Mouse (Mus musculus): Measurements from ENCODE around the gene Nudcd3.
"Not testable (repeated sequence)": the region's sequence is repeated elsewhere in the genome, so short reads cannot be mapped to it uniquely, and the experiment has no call there.

Gene Nudcd3

GRCm38 (mm10) chr11:6120001-6120400 lies 80.2 kb downstream of the Nudcd3 start:
- DNase-seq: peak; percentile 72

DNA sequence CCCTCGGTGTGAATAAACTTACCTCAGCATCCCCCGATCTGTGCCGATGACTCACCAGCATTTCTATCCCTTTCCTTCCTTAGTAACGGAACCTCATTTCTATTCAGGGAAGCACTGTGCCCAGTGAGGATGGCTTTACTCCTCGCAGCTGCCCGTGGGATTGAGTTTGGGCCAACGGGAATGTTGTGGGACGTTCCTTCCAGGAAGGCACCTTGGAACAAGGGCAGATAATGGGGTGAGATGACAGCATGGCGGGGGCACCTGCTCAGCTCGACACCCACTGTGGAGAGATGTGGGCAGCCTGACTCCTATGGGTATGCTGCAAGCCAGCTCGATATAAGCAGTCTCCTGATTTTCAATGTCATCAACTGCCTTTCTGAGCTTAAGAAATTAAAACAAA lies 80.9 kb downstream of the Nudcd3 start:
- DNase-seq: no peak

DNA sequence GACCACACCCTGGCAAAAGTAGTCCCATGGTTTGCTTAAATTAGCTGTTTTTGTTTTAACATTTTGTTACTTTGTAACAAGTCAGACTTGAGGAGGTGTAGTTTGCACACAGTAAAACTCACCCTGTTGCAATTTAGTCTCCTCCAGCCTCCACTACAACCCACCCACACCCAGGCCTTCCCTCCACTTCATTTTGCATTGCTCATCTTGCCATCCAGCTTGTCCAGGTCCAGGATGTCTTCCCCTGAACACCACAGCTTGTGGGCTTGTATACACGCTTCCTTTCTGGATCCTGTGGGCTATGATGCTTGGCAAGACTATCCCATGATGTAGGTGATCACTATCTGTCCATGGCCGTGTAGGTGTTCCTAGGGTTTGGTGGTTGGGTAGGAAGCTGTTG lies 82.3 kb downstream of the Nudcd3 start:
- DNase-seq: no peak

DNA sequence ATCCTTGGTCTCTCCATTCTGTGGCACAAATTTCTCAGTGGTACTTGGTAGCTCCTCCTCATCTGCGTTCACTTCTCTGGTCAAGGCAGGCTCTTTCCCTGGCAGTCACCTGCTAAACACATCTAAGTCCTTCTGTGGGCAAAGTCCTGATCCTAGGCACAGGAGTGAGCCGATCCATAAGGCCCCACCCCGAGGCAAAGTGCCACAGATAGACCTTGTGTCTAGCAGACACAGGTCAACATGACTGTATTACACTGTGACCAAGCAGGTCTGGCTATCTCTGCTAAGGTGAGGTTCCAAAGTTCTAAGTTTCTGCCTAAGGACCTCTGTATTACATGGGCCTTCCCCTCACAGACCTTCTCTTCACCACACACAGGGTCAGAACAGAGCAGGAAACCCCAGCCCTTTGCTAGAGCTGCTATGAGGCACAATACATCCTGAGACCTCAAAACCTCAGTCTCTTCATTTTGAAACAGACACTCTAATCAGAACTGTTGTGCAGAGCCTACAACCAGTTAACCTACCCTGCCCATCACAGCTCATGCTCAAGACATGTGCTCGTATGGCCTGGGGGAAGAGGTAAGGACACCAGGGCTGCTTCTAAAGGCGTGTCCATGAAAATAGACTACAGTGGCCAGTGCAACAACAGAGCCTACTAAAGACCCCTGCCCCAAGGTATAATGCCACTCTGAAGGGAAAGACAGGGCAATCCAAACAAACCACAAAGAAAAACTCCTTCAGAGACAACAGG lies 88.3 kb downstream of the Nudcd3 start:
- no peak for DNase-seq

- DNase-seq: peak; percentile 94
These were observed 90.2 kb downstream of the Nudcd3 start for GRCm38 (mm10) chr11:6109990-6110389.

GRCm38 (mm10) chr11:6108296-6108695 lies 91.9 kb downstream of the Nudcd3 start:
- peak; percentile 53 for DNase-seq

GRCm38 (mm10) chr11:6107722-6108121 lies 92.5 kb downstream of the Nudcd3 start:
- peak; percentile 30 for DNase-seq

- DNase-seq: no peak
These were observed 95.5 kb downstream of the Nudcd3 start for GRCm38 (mm10) chr11:6104734-6105133.

- not testable (repeated sequence) for DNase-seq
These were observed 103.6 kb downstream of the Nudcd3 start for GRCm38 (mm10) chr11:6096637-6097036.

DNA sequence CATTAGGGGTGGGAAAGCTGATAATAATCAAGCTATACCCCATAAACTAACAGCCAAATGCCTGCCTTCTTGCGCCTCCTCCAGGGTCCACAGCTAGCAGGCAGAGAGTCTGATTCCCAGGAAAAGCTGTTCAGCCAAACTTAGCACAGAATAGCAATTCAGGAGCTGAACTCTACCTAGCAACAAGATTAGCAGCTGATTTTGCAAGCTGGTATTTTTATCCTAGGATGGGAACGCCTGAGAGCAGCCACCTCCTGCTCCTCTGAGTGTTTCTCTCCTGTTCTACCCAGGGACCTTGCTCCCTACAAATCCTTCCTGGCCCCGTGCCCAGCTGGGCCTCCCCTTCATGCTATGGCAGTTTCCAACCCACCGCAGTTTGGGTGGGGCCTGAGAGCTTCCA lies 113.2 kb downstream of the Nudcd3 start:
- no peak for DNase-seq

GRCm38 (mm10) chr11:6078737-6079136 lies 121.5 kb downstream of the Nudcd3 start:
- no peak for DNase-seq

GRCm38 (mm10) chr11:6075618-6076066 lies 124.6 kb downstream of the Nudcd3 start:
- peak; percentile 89 for DNase-seq

GRCm38 (mm10) chr11:6068181-6068957 lies 131.8 kb downstream of the Nudcd3 start:
- no peak for DNase-seq

DNA sequence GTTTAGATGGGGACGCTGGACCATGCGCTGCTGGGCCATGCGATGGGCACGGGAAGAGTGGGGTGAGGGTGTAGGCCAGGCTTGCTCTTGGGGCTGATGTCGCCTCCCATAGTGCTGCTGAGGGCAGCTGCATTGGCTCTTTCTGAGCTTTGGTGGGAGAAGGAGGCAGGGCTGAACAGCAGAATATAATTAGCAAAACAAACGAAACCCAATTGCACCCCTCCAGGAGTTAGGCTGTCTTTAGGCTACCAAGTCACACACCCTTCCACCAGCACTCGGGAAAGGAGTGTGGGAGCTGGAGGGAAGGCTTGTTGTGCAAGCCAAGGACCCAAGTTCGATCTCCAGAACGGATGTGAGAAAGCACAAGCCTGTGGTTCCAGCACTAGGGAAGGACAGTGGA lies 133.1 kb downstream of the Nudcd3 start:
- DNase-seq: no peak

DNA sequence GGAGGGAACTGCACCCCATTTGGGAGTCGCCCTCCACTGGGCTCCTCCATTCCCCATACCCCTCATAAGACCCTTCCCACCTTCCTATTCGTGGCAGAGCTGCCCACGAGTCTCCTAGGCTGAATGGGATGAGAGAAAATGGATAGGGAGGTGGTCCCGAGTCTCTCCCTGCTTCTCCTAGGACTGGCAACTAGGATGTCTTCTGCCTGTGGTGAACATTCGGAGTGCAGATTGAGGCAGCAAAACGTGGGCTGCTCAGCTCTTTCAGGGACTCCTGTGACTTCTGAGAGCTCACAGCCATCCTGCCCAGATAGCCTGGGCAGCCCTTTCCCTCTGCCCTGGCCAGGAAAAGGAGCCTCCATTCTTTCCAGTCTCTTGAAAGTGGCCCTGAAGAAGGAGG lies 134.0 kb downstream of the Nudcd3 start, which contains the start of gene Camk2b:
Gene Camk2b (minus strand): TSS at position 187 of the 400 bp plus-strand sequence.
- DNase-seq: no peak

DNA sequence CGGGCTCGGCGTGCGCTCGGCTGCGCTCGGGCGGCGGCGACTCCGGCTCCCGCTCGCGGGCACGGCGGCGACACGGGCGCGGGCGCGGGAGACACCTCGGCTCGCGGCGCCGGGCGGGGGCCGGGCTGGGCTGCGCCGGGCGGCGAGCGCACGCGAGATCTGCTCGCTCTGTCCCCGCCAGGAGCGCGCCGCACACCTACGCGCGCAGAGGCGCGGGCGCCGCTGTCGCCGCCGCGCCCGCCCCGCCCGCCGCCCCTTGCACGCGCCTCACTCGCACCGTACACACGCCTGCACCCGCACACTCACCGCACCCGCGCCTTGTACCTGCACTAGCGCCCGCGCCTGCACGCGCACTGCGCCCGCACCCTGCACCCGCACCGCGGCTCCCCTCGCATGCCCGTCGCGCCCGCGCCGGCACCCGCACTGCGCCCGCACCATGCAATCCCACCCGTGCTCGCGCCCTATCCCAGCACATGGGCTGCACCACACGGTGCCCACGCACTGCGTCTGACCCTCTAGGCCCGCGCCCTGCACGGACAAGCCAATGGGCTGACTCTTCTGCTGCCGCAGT lies 134.6 kb downstream of the Nudcd3 start:
- DNase-seq: peak; percentile 76

DNA sequence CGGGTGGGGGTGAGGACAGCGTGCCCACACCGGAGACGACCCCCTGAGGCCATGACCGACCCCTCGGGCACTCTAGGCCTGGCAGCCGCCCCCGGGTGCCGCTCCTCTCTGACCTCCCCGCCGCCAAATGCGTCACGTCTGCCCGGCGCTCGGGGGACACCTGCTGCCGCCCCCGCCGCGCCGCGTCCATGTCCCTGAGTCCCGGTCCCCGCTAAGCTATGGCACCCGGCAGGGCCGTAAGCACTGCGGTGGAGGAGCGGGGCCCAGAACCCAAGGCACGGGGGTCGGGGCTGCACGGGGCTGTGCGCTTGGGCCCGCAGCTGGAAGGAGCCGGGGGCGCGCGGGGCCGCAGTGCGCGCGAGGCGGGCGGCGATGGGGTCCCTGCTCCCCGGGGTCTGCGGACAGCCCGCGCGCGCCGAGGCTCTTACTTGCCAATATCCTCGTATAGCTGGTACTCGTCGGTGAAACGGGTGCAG lies 135.1 kb downstream of the Nudcd3 start:
- peak; percentile 73 for DNase-seq

DNA sequence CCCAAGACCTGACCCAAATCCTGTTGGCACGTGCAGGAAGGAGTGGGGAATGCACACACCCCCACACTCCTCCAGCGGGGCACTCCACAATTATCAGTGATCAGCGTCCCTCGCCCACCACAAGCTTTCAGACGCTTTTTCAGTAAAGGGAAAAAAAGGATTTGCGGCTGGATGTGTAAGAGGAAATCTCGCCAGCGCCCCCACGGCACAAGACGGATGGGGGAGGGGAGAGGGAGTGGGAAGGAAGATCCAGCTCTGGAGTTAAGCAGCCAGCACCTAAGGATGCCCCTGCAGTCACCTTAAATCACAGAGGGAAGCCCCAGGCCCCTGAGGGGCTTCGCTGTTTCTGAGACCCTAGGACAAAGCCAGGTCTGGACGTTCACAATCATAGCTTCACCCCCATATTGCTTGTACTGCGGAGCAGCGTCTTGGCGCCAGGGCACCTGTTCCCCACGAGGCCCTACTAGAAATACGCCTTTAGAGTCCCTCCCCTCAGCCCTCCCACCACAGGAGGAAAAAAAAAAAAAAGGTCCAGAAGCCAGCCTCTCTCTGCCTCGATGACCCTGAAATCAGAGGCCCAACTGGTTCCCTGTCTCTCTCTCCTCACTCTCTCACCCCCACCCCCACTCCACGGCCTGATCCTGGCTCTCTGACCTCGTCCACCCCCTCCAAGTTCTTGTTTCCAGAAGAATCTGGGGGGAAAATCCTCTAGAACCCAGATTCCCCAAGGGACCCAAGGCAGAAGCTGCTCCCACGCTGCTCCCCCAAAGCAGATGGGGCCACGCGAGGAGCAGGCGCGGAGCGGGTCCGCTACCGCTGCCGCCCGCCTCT lies 135.8 kb downstream of the Nudcd3 start:
- peak; percentile 75 for DNase-seq

DNA sequence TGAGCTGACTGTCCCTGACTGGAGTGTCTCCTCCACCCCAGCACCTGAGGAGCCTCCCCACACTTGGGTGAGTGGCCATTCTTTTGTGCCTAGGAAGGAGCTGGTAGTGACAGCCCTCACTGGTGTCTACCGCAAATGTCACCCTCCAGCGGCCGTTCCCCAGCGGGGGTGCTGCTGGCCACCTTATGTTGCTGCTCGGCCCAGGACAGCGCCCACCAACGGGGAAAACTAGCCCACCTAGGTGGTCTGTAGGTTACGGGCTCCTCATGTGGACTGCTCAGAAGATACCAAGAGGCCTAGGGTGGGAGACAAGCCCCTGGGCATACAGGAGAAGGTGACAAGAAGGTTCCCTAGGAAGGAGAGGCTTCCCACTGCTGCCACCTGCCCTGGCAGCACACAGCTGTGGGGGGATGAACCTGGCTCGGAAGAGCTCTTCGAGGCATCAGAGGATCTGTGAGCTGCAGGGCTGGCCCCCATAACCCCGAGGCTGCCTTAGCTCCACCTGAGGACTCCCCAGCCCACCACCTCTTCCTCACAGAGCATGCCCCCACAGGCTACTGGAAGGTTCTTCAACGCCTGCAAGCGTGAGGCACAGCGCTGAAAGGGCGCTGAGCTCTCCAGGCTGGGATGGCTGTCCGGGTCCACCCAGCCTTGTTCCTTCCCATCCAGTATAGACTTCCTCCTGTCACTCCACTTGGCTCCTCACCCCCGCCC lies 136.6 kb downstream of the Nudcd3 start:
- no peak for DNase-seq

DNA sequence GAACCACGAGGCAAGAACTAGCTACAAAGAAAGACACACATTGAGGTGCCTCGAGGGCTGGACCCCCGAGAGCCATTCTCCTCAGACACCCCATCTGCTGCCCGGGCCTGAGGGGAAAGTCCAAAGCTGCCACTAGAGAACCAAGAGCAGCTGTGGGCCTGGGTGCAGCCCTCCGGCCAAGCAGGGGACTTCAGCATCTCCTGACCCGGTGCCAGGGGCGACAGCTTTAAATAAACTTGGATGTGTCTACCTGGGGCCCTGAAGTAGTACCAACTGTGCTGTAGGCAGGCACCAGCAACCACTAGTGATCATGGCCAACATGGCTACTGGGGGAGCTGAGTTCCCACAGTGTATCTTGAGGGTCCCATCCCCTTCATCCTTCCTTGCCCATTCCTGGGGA lies 137.2 kb downstream of the Nudcd3 start:
- no peak for DNase-seq

- DNase-seq: no peak
These were observed 137.9 kb downstream of the Nudcd3 start for GRCm38 (mm10) chr11:6062329-6062728.

- no peak for DNase-seq
These were observed 138.3 kb downstream of the Nudcd3 start for GRCm38 (mm10) chr11:6061891-6062290.

All from cerebellum, adult 9-10 months (tissue).